Mouse (Mus musculus) small intestine, adult 10 weeks (tissue): ENCODE data around the gene Gnptab. TPM values are rescaled to one million over a fixed set of nuclear protein-coding genes. Genes with fewer than 3 reads are reported as not detected.

Source experiments
- polyA plus RNA-seq: library from polyadenylated mRNA; stranded (reverse); fragments of 350-450 nt; fragmentation: Illumina TruSeq; extraction: RNeasy Lipid Tissue Mini Kit (QIAGEN cat#74804); gene quantifications from one replicate; pipeline ENCODE4 v1.2.3, GENCODE M21; 2014; ENCODE audit warnings: low replicate concordance

Gene Gnptab
- 33.8 TPM for polyA plus RNA-seq

DNA sequence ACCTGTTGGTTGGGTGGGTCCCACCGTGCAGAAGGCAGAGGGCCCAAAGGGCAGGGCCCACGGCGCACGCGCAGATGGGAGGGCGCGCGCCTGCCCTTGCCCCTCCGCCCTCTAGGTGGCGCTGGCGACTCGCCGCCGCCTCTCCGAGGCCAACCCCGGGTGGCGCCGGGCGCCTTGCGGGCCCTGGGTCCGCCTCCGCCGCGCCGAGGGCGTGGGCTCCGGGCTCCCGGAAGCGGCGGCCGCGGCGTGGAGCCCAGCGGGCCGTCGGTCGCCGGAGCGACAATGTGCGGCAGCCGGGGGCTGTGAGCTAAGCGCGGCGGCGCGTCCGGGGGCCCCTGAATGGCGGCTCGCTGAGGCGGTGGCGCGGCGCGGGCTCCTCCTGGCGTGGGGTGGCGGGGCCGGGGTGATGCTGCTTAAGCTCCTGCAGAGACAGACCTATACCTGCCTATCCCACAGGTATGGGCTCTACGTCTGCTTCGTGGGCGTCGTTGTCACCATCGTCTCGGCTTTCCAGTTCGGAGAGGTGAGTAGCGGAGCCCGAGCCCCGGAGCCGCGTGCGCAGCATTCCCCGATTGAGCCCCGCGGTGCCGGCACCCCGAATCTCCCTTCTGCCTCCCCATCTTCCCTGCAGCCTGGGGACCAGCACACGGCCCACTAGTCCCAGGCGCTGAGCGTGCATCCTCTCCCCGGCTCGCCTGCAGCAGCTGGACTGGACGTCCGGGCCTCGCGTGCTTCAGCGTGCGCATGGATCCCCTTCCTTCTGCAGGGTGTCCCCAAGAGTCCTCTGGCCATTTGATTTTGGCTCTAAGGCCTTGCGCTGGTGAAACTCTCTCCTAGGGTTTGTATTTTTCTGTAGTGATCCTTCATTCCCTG lies at the start of gene Gnptab, which contains the start of gene Dram1:
Gene Gnptab (plus strand): TSS at position 120 of the 873 bp plus-strand sequence.
Gene Dram1 (minus strand): TSS at position 68 of the 873 bp plus-strand sequence.

DNA sequence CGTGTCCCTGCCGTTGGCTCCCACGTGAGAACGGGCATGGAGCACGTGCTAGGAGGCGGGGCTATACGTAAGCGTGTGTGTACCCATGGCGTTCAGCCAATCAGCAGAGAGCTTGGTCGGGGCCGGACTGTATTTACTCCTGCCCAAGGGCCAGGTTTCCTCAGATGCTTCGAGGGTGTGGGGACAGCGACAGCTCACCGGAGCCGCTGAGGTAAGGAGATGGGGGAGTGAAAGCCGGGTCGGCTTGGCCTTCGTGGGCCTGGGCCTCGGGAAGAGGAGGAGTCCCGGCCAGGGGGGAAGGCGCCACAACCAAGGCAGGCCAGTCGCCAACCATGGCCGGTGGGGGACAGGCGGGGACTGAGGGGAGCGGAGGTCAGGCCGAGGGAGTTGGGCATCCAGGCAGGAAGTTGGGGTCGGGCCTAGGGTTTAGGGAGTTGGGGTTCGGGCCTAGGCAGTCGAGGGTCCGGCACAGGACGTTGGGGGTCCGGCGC lies 80.6 kb downstream of the Gnptab start, which contains the start of gene Sycp3:
Gene Sycp3 (plus strand): TSS at position 68 of the 491 bp plus-strand sequence.

Other genes with a start within 250 kb of the Gnptab start
- gene Parpbp, start 232.2 kb upstream of the Gnptab start, polyA plus RNA-seq: 7.6 TPM
- gene Nup37, start 232.1 kb upstream of the Gnptab start, polyA plus RNA-seq: 16.7 TPM
- 45.1 TPM for gene Washc3, start 178.0 kb upstream of the Gnptab start, polyA plus RNA-seq
- gene Dram1, start 52 bp upstream of the Gnptab start, polyA plus RNA-seq: 6.2 TPM
- gene Sycp3, start 80.4 kb downstream of the Gnptab start, polyA plus RNA-seq: 1.2 TPM
- gene Chpt1, start 124.9 kb downstream of the Gnptab start, polyA plus RNA-seq: 1,361 TPM
- not detected for gene Mybpc1, start 226.0 kb downstream of the Gnptab start, polyA plus RNA-seq